Mouse (Mus musculus) left cerebral cortex, adult 8-10 months (tissue): ENCODE results near the gene Ick. TPM values are rescaled to one million over a fixed set of nuclear protein-coding genes. Genes with fewer than 3 reads are reported as not detected.
"Not testable (repeated sequence)": the region's sequence is repeated elsewhere in the genome, so short reads cannot be mapped to it uniquely, and the experiment has no call there.

Source experiments
- DNase-seq, 2 experiments: peaks; one replicate each; pipeline ENCODE4 v3.0.0; 2022; ENCODE audit warnings: low spot score in 2 of 2
- total RNA-seq, 4 experiments: library from RNA; stranded (reverse); gene quantifications; 2 replicates each; pipeline ENCODE4 v1.2.4; 2022

Gene Ick
- total RNA-seq, 4 experiments from 2014 or later = 15.2 to 18.3 (median 16.6) TPM

DNA sequence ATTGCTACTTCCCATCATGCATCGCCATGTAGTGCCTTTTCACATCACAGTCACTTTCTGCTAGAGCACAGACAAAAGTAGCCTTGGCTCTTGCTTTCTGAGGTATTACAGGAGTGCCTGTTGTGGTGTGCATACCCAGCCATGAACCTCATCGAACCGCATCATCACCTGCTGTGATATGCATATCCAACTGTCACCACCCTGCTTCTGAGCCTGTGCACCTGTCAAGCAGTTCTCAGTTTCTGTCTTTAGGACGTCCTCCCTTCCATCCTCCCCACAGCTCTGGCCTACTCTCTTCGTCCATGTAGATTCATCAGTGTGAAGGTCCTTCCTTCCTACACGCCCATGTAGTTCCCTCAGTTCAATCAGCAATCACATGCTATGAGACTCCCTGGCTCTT is 39.2 kb downstream of the Ick start:
- DNase-seq = no peak

DNA sequence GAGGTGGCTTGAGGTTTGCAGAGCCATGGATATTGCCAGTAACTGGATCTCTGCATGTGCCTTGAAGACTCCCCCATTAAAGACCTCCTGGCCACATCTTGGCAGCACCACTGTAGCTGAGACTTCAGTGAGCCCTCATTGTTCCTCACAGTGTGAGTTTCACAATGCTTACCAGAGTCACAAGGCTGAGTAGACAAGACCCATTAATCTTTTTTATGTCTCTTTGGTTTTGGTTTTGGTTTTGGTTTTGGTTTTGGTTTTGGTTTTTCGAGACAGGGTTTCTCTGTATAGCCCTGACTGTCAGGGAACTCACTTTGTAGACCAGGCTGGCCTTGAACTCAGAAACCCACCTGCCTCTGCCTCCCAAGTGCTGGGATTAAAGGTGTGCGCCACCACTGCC is 40.8 kb downstream of the Ick start:
- not testable (repeated sequence) for DNase-seq

DNA sequence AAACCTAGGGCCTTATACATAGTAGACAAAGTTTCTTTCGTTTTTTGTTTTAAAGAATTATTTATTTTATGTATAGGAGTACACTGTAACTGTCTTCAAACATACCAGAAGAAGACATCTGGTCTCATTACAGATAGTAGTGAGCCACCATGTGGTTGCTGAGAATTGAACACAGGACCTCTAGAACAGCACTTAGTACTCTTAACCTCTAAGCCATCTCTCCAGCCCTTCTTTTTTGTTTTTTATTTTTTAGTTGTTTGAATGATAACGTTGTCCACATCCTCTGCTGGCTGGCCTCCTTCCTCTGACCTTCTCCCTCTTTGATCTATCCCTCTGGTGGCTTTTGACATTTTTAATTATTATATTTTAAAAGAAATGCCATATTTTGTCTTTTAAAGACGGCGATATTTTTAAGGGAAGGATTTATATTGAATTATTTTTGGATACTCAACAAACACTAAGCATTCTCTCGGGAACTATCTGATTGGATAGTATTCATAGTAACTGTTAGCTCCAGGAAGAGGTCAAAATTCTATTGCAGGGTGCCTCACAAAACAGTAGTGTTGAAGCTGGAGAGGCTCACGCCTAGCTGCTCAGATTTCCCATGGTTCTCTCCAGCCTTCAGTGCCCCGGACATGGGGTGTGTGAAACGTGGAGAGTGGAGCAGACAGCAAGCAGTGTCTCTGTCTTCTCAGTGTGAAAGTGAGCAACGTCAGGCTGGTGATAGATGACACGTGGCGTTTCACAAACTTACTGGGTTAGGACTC is 45.4 kb downstream of the Ick start:
- DNase-seq = no peak

DNA sequence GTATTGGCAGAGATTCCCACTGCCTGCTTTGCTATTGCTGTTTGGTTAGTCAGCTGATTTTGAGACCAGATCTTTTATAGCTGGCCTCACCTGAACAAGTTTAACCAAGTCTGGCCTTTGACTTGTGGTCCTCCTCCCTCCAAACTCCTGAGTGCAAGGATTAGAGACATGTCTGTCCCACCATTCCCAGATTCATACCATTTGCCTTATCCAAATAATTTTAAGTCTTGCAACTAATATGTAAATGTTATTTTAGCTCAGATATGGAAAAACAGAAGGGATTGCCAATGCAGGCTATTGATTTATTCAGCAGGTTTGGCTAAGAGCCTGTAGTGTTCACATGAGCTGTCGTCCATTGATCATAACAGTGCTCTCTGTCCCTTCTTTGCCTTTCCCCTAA is 48.2 kb downstream of the Ick start:
- no peak for DNase-seq

DNA sequence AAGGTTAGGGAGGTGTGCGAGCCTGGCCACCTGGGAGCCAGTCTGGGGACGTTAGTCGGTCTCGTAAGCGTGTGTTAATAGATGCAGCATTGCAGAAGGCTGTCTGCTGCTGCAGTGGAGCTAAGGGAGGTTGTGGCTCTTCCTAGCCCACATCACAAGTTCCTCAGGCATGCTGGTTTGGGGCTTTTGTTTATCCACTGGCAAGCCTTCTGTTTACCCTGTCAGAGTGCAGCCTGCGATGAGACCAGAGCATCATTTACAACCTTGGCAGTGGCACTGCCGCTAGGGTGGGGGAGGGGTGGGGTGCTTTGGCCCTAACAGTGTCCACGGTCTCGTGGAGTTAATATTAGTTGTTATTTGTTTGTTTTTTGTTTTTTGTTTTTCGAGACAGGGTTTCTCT is 54.3 kb downstream of the Ick start:
- no peak for DNase-seq

DNA sequence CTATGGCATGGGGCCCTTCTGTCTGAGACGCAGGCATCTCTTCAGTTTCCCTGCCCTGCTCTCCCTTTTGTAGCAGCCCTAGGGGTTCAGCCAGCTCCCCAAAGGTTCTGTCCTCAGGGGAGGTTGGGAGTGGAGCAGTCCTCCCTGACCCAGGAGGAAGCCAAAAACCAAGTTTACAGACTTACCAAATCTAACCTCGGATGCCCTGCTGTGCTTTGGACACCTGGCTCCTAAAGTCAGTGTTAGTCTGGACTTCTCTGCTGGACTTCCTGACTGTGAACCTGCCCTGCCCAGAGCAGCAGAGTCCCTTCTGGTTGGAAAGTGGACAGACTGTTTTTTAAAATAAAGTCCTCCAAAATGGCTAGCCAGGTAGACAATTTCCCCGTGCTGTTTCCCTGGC is 55.7 kb downstream of the Ick start:
- no peak for DNase-seq

DNA sequence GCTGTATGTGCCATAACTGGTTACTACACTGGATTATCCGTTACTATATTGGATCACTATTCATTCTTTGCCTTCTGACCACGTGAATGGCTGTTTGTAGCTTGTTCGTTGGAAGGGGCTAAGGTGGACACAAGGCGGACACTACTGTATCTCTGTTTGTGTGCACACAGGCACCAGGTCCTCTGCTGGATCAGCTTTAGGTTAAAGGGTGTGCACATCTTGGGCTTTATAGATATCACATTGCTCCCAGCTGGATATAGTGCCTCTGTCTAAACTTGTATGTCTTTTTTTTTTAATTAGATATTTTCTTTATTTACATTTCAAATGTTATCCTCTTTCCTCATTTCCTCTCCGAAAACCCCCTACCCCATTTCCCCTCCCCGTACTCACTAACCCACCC is 56.5 kb downstream of the Ick start:
- DNase-seq = no peak

DNA sequence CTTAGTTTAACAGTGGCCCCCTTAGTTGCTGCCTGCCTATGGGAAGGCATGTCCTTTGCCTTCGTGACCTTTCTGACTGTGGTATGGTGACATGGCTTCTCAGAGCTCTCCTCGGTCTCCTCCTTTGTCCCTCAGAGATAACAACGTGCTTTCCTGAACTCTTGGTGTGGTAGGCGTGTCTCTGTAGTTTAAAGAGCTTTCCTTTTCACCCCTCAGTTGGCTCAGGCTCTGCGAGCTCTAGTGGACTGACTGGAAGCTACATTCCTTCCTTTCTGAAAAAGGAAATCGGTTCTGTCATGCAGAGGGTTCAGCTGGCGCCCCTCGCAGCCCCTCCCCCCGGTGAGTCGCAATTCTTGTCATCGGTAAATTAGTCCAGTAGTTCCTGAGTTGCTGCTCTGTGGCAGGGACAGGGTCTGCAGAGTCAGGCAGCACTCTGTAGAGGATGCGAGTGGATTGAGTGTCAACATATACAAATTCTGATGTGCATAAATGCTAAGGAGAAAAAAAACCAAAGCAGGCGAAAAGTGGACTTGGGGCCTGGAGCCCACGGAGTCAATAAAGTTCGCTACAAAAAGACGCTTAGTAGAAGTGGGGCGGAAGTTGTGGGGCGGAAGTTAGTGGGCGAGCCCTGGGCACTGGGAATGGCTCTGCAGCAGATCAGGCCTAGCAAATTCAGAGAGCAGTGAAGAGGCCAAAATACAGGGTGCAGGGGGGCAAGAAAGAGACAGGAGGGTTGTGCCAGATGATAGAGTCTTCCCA is 57.9 kb downstream of the Ick start:
- no peak for DNase-seq

DNA sequence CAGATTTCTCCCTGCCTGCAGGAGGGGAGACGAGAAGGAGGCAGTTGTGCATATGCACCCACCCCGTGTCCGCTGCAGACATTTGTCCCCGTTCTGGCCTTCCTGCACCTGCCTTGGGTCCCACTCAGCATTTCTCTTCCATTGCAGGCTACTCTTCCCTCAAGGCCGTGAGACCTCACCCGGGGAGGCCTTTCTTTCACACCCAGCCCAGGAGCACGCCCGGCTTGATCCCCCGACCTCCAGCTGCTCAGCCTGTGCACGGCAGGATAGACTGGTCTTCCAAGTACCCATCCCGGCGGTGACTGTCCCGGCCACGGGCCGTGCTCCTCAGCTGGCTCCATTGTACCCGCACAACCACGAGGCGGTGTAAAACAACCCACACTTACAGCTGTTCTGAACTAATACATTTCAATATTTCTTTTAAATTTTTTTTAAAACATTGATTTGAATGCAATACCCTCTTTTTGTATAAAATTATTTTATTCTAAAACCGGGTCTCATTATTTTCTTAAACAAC is 58.5 kb downstream of the Ick start:
- DNase-seq = no peak

DNA sequence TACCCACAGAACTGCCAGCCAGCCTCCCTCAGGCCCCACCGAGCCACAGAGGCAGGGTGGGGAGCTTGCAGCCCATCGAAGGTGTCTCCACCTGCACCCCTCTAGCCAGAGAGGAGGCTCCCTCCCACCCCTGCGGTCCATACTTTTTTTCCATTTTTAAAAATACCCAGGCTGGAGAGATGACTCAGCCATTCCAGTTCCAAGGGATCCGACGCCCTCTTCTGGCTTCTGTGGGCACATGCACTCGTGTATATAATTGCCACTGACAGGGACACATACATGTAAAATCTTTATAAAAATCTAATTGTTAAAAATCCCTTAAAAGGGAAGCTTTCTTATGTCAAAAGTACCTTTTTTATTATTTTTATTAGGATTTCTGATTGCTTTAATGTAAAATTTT is 59.9 kb downstream of the Ick start:
- DNase-seq = no peak

DNA sequence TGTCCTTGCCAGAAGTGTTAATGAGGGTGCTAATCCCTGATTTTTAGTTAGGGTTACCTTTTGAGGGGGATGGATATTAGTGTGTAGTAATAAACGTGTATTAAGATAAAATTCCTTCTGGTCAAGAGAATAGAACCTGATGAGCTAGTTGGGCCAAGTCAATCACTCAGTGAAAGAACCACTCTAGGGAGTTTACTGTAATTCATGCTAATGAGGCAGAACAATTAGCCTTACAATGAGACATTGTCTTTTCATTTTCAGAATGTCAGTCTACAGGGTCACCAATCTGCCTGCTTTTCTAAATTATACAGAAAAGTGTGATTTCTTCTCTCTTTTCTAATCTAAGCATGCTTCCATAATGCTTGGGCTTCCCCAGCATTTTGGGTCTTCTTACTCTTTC is 65.0 kb downstream of the Ick start:
- DNase-seq = no peak

DNA sequence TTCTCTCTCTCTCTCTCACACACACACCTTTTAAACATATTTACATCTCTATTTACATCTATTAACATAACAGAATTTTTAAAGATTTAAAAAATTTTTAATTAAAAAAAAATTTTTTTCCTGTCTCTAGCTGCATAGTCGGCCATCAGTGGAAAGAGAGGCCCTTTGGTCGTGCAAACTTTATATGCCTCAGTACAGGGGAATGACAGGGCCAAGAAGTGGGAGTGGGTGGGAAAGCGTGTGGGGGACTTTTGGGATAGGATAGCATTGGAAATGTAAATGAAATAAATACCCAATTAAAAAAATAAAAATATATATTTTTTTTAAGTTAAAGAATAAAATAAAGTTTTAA is 65.9 kb downstream of the Ick start:
- DNase-seq = not testable (repeated sequence)

DNA sequence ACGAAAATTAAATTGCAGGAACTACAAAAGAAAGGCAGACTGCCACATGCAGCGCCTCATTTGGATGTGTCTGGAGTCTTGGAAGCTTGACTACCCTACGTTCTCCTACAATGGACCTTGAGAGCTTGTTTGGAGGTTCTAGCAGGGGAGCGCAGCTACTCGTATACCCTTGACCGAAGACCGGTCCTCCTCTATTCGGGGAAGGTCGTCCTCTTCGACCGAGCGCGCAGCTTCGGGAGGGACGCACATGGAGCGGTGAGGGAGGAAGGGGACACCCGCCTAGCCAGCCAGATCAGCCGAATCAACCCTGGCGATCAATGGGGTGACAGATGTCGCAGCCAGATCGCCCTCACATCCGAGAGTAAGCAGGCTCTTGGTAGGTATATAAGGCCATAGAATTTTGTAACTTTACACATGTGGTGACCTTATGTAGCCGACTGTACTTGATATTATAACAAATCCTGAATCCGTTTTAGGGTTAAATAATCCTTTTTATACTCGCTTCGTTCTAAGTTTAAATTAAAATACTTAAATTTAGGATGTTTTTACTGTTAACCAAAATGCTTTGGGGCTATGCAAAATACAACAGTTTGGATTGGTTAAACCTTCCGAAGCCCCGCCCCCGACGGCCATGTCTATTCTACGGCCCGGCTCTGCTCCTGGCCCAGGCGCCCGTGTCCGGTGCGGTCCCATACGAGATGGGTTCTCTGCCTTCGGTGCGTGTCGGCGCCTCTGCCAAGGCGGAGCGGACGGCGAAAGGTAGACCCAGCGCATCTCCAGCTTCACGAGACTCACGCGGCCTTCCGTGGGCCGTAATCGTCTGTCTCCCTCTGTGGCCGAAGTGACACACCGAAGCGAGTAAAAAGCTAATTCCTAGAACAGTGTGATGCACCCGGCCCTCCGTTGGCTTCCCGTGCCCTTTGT is 66.5 kb downstream of the Ick start:
- peak; percentile 84 to 94 for DNase-seq

DNA sequence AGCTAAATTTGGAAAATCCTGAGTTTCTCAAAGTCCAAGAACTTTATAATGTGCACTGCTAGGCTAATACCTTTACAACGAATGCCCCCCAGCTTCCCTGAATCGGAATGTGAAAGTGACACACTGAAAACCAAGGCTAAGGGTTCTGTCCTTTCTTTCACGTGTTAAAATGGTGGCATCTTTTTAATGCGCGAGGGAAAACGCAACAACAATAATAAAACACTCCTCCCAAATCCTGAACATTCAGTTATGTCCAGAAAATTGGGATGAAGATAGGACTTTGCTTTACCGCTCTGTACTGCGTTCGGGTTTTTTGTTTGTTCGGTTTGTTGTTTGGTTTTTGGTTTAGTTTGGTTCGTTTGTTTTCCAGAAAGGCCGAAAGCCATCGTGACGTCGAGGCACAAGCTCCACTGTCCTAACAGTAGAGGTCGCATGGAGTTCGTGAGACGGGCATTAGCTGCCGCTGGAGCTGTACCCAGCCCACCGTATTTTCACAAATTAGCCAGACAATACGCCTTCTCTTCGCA is 67.3 kb downstream of the Ick start:
- peak; percentile 33 to 39 for DNase-seq

DNA sequence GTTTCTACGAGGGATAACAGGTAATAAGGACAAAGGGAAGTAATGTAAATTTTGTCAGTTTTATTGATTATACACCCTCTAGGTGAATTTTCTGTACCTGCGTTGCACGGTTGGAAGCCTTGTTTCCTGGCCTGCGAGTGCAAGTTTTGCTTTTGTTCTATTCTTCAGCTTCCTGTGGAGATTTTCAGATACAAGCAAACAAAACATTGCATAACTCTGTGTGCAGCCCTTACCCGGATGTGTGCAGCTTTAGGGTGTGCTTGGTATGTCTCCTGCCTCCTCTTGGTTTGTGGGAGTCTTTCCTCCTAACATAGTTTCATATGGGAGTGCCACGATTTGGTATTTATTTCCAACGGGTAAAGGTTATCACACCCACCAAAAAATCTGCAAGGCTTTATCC is 67.8 kb downstream of the Ick start:
- peak; percentile 22 to 50 for DNase-seq

DNA sequence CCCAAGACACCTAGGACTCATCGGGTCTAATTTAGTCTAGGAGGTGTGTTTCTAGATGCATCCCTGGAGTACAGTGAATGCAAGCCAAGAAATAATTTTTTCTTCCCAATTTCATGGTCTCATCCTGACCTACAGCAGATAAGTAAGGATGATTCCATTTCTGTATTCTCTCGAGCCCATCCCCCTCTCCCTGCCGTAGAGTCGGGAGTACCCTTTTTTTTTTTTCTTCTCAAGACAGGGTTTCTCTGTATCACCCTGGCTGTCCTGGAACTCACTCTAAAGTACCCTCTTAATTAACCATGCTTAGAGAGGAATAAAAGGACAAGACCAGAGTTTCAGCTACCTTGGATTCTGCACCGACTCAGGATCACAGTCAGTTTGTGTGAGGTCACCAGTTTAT is 69.2 kb downstream of the Ick start:
- no peak for DNase-seq

DNA sequence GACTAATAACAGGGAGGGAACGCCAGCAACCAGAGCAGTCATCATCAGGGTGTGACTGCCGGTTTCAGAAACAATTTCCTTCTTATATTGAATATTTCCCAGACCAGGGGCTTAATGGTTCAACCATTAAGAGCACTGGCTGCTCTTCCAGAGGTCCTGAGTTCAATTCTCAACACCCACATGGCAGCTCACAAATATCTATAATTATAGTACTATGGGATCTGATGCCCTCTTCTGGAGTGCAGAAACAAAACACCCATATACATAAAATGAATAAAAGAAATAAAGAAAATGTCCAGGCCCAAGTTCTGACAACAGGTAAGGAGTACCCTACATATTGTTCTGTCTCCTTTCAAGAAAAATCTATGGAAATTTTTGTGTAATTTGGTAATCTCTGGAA is 70.1 kb downstream of the Ick start:
- DNase-seq = no peak

DNA sequence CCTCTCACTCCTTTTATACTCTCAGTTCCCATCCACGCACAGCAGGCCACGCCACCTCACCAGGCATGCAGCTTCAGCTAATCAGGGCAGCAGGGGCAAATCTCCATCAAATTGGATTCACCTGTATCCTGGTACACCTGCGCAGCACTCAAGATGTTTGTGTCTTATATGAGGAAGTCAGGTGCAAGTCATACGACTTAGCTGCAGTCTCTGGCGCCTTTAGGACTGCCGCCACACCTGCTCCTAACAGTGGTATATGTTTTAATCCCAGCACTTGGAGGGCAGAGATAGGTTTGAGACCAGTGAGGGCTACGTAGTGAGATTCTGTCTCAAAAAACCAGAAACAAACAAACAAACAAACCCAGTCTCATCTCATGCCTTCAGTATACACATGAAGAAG is 73.5 kb downstream of the Ick start, which contains the start of gene Gsta4:
Gene Gsta4, plus strand, starts transcription at position 301 of the 400 bp plus-strand sequence.
- DNase-seq = not testable (repeated sequence)

DNA sequence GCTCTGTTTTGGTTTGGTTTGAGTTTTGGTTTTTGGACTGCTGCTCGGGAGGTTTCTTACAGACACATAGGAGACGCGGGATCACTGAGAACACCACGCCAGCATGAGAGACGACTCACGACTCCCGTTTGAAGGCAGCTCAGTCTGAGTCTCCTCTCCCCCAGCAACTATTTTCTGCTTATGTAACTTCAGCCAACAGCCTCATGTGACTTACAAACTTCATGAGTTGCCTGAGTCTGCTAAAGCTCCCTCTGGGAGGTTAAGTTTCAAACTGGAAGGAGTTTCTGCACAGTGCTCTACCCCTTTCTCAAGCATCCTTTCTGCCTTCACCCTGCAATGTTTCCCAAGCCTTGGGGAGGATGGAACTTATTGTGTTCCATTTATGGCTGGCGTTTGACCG is 76.7 kb downstream of the Ick start:
- no peak for DNase-seq

DNA sequence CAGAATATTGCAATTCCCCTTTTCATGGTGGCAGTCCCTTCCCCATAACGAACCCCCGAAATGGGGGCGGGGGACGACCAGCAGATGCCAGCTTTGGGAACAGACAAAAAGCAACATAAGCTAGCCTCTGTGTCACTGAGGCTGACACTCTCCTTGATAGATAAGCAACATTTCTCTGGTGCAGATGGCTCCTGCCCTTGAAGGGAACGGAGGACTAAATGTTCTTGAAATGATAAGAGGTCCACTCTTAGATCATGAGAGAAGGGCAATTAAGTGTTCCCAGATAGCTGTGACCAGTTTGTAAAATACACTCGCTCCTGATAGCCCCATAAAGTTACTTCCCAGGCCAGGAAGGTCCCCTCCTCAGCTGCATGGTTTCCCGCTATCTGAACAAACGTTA is 79.9 kb downstream of the Ick start:
- no peak for DNase-seq
